In genomic region chr17:68120230-68120629, GRCm38 (mm10) we compare ENCODE assay signal across 12 mouse cellular contexts.
"Had no signal": no experiment of that assay in that cellular context is flagged by ENCODE, and none has a peak within 500 bp of the region (broad histone marks: within the 10 kb centered on the region; RNA-seq: fewer than 3 reads in every experiment).

No protein-coding gene starts in this region.

- H3K36me3 ChIP-seq: liver, embryonic 13.5 days; midbrain, embryonic 15.5 days; neural tube, embryonic 12.5 days had no signal

- H3K9ac ChIP-seq: liver, embryonic 13.5 days; liver, postnatal 0 days; midbrain, embryonic 15.5 days; neural tube, embryonic 12.5 days had no signal

- H3K4me1 ChIP-seq: liver, embryonic 13.5 days; megakaryocyte, embryonic 14.5 days; midbrain, embryonic 15.5 days; neural tube, embryonic 12.5 days had no signal

- DNase-seq: kidney, adult 11 months; liver; liver, embryonic 13.5 days; liver, postnatal 0 days; lung, postnatal 36 days; right cerebral cortex, postnatal 14 days; thymus, adult 18-20 months; thymus, postnatal 14 days had no signal

- H3K27ac ChIP-seq: liver, embryonic 13.5 days; midbrain, embryonic 15.5 days; neural tube, embryonic 12.5 days had no signal

- H3K4me3 ChIP-seq: liver, embryonic 13.5 days; megakaryocyte, embryonic 14.5 days; midbrain, embryonic 15.5 days; neural tube, embryonic 12.5 days had no signal

- H3K27me3 ChIP-seq: liver, embryonic 13.5 days; megakaryocyte, embryonic 14.5 days; midbrain, embryonic 15.5 days; neural tube, embryonic 12.5 days had no signal

- H3K4me2 ChIP-seq: liver, embryonic 13.5 days; midbrain, embryonic 11.5 days; midbrain, embryonic 15.5 days; neural tube, embryonic 12.5 days had no signal

- H3K9me3 ChIP-seq: liver, embryonic 13.5 days; midbrain, embryonic 15.5 days; neural tube, embryonic 12.5 days had no signal

- ATAC-seq: liver, postnatal 0 days; midbrain, embryonic 15.5 days had no signal
